Mouse (Mus musculus) erythroblast, embryonic 14.5 days (primary cell): ENCODE measurements at regions not wholly inside any gene's neighbourhood (a gene's known extent, or its start where the extent isn't known, plus 50 kb on each side); places are given as distances from the start of the nearest gene placed in this dataset.

Experiments
- H3K27me3 ChIP-seq: 2 replicates; pipeline ENCODE4 v1.6.1; 2012; ENCODE audit warnings: inconsistent platforms; ENCODE audit not compliant: control insufficient read depth
- H3K36me3 ChIP-seq: 2 replicates; pipeline ENCODE4 v1.6.1; 2012; ENCODE audit warnings: mild to moderate bottlenecking, inconsistent platforms; ENCODE audit not compliant: control insufficient read depth
- H3K4me1 ChIP-seq: 2 replicates; pipeline ENCODE4 v1.6.1; 2012; ENCODE audit warnings: inconsistent platforms; ENCODE audit not compliant: control insufficient read depth
- H3K4me3 ChIP-seq: replicated peaks from 2 replicates; pipeline ENCODE3; 2012; ENCODE audit warnings: moderate library complexity, mild to moderate bottlenecking, inconsistent platforms
- H3K9me3 ChIP-seq: 2 replicates; pipeline ENCODE4 v1.6.1; 2012; ENCODE audit warnings: low read length, inconsistent platforms, mixed read lengths; ENCODE audit not compliant: control insufficient read depth
- GATA1 ChIP-seq: IDR thresholded peaks from 2 replicates; pipeline ENCODE4 v1.6.1; 2012; ENCODE audit warnings: low read length, inconsistent platforms, mixed read lengths
- TAL1 ChIP-seq: IDR thresholded peaks from 3 replicates; pipeline ENCODE4 v1.6.1; 2012; ENCODE audit warnings: low read length, inconsistent platforms, mixed read lengths

- H3K4me1 ChIP-seq, result no peaks in the 10 kb centered on the region
- H3K9me3 ChIP-seq, result no peaks in the 10 kb centered on the region
- H3K36me3 ChIP-seq, result no peaks in the 10 kb centered on the region
- no peak overlapping the region for H3K4me3 ChIP-seq
- H3K27me3 ChIP-seq, result no peaks in the 10 kb centered on the region
- TF ChIP-seq TAL1 (no peak), GATA1 (no peak)
Measured at GRCm38 (mm10) chr6:117272227-117272955, 104.1 kb downstream of the Cxcl12 start.

GRCm38 (mm10) chr6:117275915-117276314 is 107.6 kb downstream of the Cxcl12 start:
- H3K36me3 ChIP-seq, result no peaks in the 10 kb centered on the region
- H3K27me3 ChIP-seq, result no peaks in the 10 kb centered on the region
- no peak overlapping the region for H3K4me3 ChIP-seq
- no peaks in the 10 kb centered on the region for H3K4me1 ChIP-seq
- H3K9me3 ChIP-seq, result peaks cover 2% of the 10 kb centered on the region; the same call in 1 of the 2 replicates
- TF ChIP-seq GATA1 (no peak), TAL1 (no peak)

GRCm38 (mm10) chr6:117276850-117277249 is 108.5 kb downstream of the Cxcl12 start:
- no peak overlapping the region for H3K4me3 ChIP-seq
- no peak for TF ChIP-seq TAL1
- TF ChIP-seq GATA1, result no peak

GRCm38 (mm10) chr6:117279297-117279696 is 111.0 kb downstream of the Cxcl12 start:
- Histone ChIP-seq H3K27me3 (no peaks in the 10 kb centered on the region), H3K36me3 (no peaks in the 10 kb centered on the region), H3K4me1 (no peaks in the 10 kb centered on the region), H3K9me3 (peaks cover 2% of the 10 kb centered on the region; the same call in 1 of the 2 replicates), H3K4me3 (no peak overlapping the region)
- TF ChIP-seq TAL1 (no peak), GATA1 (no peak)

More at GRCm38 (mm10) chr6:117276850-117277249, 108.5 kb downstream of the Cxcl12 start:
- no peaks in the 10 kb centered on the region for H3K4me1 ChIP-seq
- no peaks in the 10 kb centered on the region for H3K27me3 ChIP-seq
- H3K36me3 ChIP-seq, result no peaks in the 10 kb centered on the region
- peaks cover 2% of the 10 kb centered on the region; the same call in 1 of the 2 replicates for H3K9me3 ChIP-seq

GRCm38 (mm10) chr6:117279786-117280411 is 111.6 kb downstream of the Cxcl12 start:
- Histone ChIP-seq H3K36me3 (no peaks in the 10 kb centered on the region), H3K4me3 (no peak overlapping the region), H3K4me1 (no peaks in the 10 kb centered on the region), H3K9me3 (peaks cover 2% of the 10 kb centered on the region; the same call in 1 of the 2 replicates), H3K27me3 (no peaks in the 10 kb centered on the region)
- TF ChIP-seq TAL1, result no peak
- no peak for TF ChIP-seq GATA1

- peaks cover 2% of the 10 kb centered on the region; the same call in 1 of the 2 replicates for H3K9me3 ChIP-seq
- no peaks in the 10 kb centered on the region for H3K27me3 ChIP-seq
- no peaks in the 10 kb centered on the region for H3K4me1 ChIP-seq
- TF ChIP-seq GATA1, result no peak
- no peak overlapping the region for H3K4me3 ChIP-seq
- H3K36me3 ChIP-seq, result no peaks in the 10 kb centered on the region
Measured at GRCm38 (mm10) chr6:117280911-117281310, 112.6 kb downstream of the Cxcl12 start.

- H3K4me1 ChIP-seq, result no peaks in the 10 kb centered on the region
- no peak for TF ChIP-seq TAL1
- no peak for TF ChIP-seq GATA1
- no peaks in the 10 kb centered on the region for H3K27me3 ChIP-seq
- no peaks in the 10 kb centered on the region for H3K36me3 ChIP-seq
- H3K4me3 ChIP-seq, result no peak overlapping the region
- H3K9me3 ChIP-seq, result peaks cover 2% of the 10 kb centered on the region; the same call in 1 of the 2 replicates
Measured at GRCm38 (mm10) chr6:117283616-117284015, 115.3 kb downstream of the Cxcl12 start.

- no peaks in the 10 kb centered on the region for H3K9me3 ChIP-seq
- no peak for TF ChIP-seq GATA1
- no peak for TF ChIP-seq TAL1
- H3K4me1 ChIP-seq, result no peaks in the 10 kb centered on the region
- no peaks in the 10 kb centered on the region for H3K27me3 ChIP-seq
- no peak overlapping the region for H3K4me3 ChIP-seq
- no peaks in the 10 kb centered on the region for H3K36me3 ChIP-seq
Measured at GRCm38 (mm10) chr6:117284376-117285106, 116.2 kb downstream of the Cxcl12 start.

DNA sequence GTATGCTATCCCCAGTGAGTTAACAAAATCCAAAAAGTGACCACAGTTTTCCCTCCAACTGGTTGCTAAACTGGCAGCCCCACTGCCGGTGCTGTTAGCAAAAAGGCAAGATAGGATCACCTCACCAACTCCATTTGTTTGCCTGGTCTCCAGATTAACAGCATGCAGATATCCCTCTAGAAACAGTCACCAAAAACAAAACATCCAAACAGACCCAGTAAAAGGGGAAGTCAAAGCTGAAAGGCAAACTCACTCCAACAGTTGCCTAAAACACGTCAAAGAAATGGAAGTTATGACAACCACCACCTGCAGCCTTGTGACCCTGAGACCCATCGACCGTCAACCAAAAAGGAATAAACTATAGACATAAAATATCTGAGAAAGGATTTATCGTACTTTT is 119.1 kb downstream of the Cxcl12 start:
- H3K4me1 ChIP-seq, result no peaks in the 10 kb centered on the region
- H3K36me3 ChIP-seq, result no peaks in the 10 kb centered on the region
- no peak overlapping the region for H3K4me3 ChIP-seq
- no peaks in the 10 kb centered on the region for H3K27me3 ChIP-seq
- no peaks in the 10 kb centered on the region for H3K9me3 ChIP-seq
- TF ChIP-seq TAL1 (no peak), GATA1 (no peak)
